Mouse (Mus musculus) G1E (cell line): ENCODE measurements around the gene Cited2.

Experiments
- CTCF ChIP-seq: IDR thresholded peaks from 2 replicates; pipeline ENCODE4 v1.5.1; 2012; ENCODE audit warnings: low read depth, low read length, inconsistent platforms, mixed read lengths
- GATA1 ChIP-seq: IDR thresholded peaks from 2 replicates; pipeline ENCODE4 v1.6.1; 2012; ENCODE audit warnings: borderline replicate concordance, low read length, inconsistent platforms, mixed read lengths
- GATA2 ChIP-seq: IDR thresholded peaks from 2 replicates; pipeline ENCODE4 v1.6.1; 2012; ENCODE audit warnings: low read depth, low read length, inconsistent platforms, borderline replicate concordance

- no peak for TF ChIP-seq GATA1
- no peak for TF ChIP-seq CTCF
- no peak for TF ChIP-seq GATA2
Measured at GRCm38 (mm10) chr10:17689806-17690205, 33.2 kb upstream of the Cited2 start.
